Mouse (Mus musculus) intestine, postnatal 0 days (tissue): Measurements from ENCODE around the gene Tmem37. TPM values are rescaled to one million over a fixed set of nuclear protein-coding genes. Genes with fewer than 3 reads are reported as not detected.
A peak's percentile ranks its signal among the peaks of the same experiment; 100 is the strongest.

Source experiments
- ATAC-seq: fragments of 200-750 bp; cut with Nextera tagmentation; 2 replicates; pipeline ENCODE4 v1.8.0; 2017; ENCODE audit warnings: mild to moderate bottlenecking, moderate TSS enrichment, moderate library complexity
- H3K27ac ChIP-seq: fragments of 300-500 bp; sonication (generic); 2 replicates; pipeline ENCODE4 v1.5.1; 2014; ENCODE audit warnings: mild to moderate bottlenecking, low read depth, low read length, moderate library complexity
- H3K27me3 ChIP-seq: fragments of 300-500 bp; sonication (generic); replicated peaks from 2 replicates; pipeline ENCODE4 v1.6.1; 2014; ENCODE audit warnings: low read length, mixed read lengths; ENCODE audit not compliant: control insufficient read depth, insufficient read depth
- H3K36me3 ChIP-seq: fragments of 300-500 bp; sonication (generic); 2 replicates; pipeline ENCODE4 v1.6.1; 2014; ENCODE audit warnings: mild to moderate bottlenecking, moderate library complexity; ENCODE audit not compliant: control insufficient read depth, insufficient read depth
- H3K4me1 ChIP-seq: fragments of 300-500 bp; sonication (generic); replicated peaks from 2 replicates; pipeline ENCODE4 v1.6.1; 2014; ENCODE audit warnings: antibody characterized with exemption, low read length, mixed read lengths; ENCODE audit not compliant: control insufficient read depth, insufficient read depth
- H3K4me2 ChIP-seq: fragments of 300-500 bp; sonication (generic); replicated peaks from 2 replicates; pipeline ENCODE4 v1.6.1; 2014; ENCODE audit warnings: low read depth, mild to moderate bottlenecking, moderate library complexity
- H3K4me3 ChIP-seq: fragments of 300-500 bp; sonication (generic); 2 replicates; pipeline ENCODE4 v1.5.1; 2014; ENCODE audit warnings: low read depth, low read length
- H3K9ac ChIP-seq: fragments of 300-500 bp; sonication (generic); 2 replicates; pipeline ENCODE4 v1.6.1; 2014; ENCODE audit warnings: mild to moderate bottlenecking, low read depth, low read length
- H3K9me3 ChIP-seq: fragments of 300-500 bp; sonication (generic); 2 replicates; pipeline ENCODE4 v1.6.1; 2016; ENCODE audit warnings: mixed run types; ENCODE audit not compliant: control insufficient read depth
- CTCF ChIP-seq: sonication (generic); IDR thresholded peaks from 2 replicates; pipeline ENCODE4 v1.5.1; 2016; ENCODE audit warnings: low read depth, mild to moderate bottlenecking, control low read depth, antibody characterized with exemption, moderate library complexity
- WGBS: fragments of 180-500 bp; shearing (Covaris S2); extraction: QIAGEN DNeasy Blood & Tissue Kit; methylation state at CpG from one replicate; pipeline ENCODE4 v1.1.7; 2014; 5-methylcytosine and 5-hydroxymethylcytosine counted together
- polyA plus RNA-seq: library from polyadenylated mRNA; unstranded; fragments of >200 nt; fragmentation: Nextera tagmentation; extraction: Ambion mirVana; gene quantifications from 2 replicates; pipeline ENCODE4 v1.2.1, GENCODE M21; 2015

Tmem37 gene
- polyA plus RNA-seq, 1 experiment from 2014 or later = 673 TPM

DNA sequence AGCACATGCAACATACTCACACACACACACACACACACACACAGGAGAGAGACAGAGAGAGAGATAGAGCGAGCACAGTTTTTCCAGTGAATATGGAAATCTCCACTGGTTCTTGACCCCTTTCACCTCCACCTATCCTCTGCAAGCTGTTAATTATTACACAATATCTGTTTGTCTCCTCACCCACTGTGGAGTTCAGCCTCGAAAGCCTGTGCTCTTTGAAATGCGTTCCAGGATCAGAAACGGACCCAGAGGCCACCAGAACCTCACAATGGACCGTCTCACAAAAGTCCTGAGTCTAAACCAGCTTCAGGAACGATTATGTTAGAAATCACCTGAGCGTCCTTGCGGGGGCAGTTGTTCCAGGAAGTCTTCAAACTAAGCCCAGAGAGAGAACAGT is 7.7 kb downstream of the Tmem37 start:
- Histone ChIP-seq H3K36me3 (peaks cover 18% of the 10 kb centered on the region), H3K9me3 (no peaks in the 10 kb centered on the region), H3K27me3 (no peaks in the 10 kb centered on the region), H3K4me3 (no peak overlapping the region), H3K4me2 (peak overlapping the region; percentile 17; the same call in 1 of the 2 replicates), H3K27ac (peak overlapping the region; percentile 28; the same call in 1 of the 2 replicates), H3K4me1 (peaks cover 19% of the 10 kb centered on the region), H3K9ac (no peak overlapping the region)
- ATAC-seq = no peak
- TF ChIP-seq CTCF = no peak
- 39% methylated on average over 8 of the region's 8 CpGs for WGBS

DNA sequence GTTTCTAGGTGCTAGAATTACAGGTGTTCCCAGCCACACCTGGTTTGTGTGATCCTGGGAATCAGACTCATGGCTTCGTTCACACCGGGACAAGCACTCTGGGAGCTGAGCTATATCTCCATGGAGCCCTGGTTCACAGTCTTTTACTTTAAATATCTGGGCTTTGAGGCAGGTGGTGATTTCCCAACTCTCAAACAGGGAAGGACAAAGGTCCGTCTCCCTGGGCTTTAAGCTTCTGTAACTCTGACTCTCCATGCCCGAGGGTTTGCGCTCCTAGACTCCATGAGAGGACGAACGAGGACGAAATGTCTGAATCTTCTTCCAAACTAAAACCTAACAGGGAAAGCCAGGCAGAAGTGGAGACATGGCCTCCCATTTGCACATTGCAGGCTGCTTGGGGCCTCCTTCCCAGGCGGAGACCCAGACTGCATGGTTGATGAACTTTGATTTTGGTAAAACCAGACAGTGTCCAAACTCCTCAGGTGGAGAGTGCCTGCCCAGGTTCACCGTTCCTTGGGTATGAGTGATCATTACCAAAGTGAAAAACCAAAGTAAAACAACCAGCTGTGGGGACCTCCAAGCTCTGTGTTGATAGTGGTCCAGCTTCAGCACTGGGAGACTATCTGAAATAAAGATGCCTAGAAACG is 9.7 kb downstream of the Tmem37 start:
- no peak overlapping the region for H3K9ac ChIP-seq
- H3K4me3 ChIP-seq = no peak overlapping the region
- H3K4me1 ChIP-seq = peaks cover 14% of the 10 kb centered on the region
- H3K36me3 ChIP-seq = peaks cover 18% of the 10 kb centered on the region
- TF ChIP-seq CTCF = no peak
- peak overlapping the region; percentile 35; the same call in 1 of the 2 replicates for H3K27ac ChIP-seq
- no peaks in the 10 kb centered on the region for H3K27me3 ChIP-seq
- no peak overlapping the region for H3K4me2 ChIP-seq
- 57% methylated on average over 11 of the region's 11 CpGs for WGBS
- no peaks in the 10 kb centered on the region for H3K9me3 ChIP-seq
- ATAC-seq = peak; percentile 48

GRCm38 (mm10) chr1:120062231-120062630 is 11.6 kb downstream of the Tmem37 start:
- Histone ChIP-seq H3K9ac (no peak overlapping the region), H3K4me1 (peaks cover 14% of the 10 kb centered on the region), H3K36me3 (peaks cover 6% of the 10 kb centered on the region), H3K4me2 (no peak overlapping the region), H3K4me3 (no peak overlapping the region), H3K9me3 (no peaks in the 10 kb centered on the region), H3K27ac (no peak overlapping the region), H3K27me3 (no peaks in the 10 kb centered on the region)
- no peak for ATAC-seq
- TF ChIP-seq CTCF = no peak
- 94% methylated on average over 7 of the region's 7 CpGs for WGBS

GRCm38 (mm10) chr1:120060687-120061086 is 13.2 kb downstream of the Tmem37 start:
- Histone ChIP-seq H3K4me2 (no peak overlapping the region), H3K27me3 (no peaks in the 10 kb centered on the region), H3K9ac (no peak overlapping the region), H3K4me3 (no peak overlapping the region), H3K27ac (no peak overlapping the region), H3K4me1 (peaks cover 7% of the 10 kb centered on the region; the same call in 1 of the 2 replicates), H3K36me3 (no peaks in the 10 kb centered on the region; the same call in 1 of the 2 replicates), H3K9me3 (no peaks in the 10 kb centered on the region)
- ATAC-seq = no peak
- 69% methylated on average over 5 of the region's 5 CpGs for WGBS
- TF ChIP-seq CTCF = no peak

GRCm38 (mm10) chr1:120057674-120058430 is 16.0 kb downstream of the Tmem37 start:
- no peaks in the 10 kb centered on the region for H3K36me3 ChIP-seq
- no peak for ATAC-seq
- no peak for TF ChIP-seq CTCF
- no peaks in the 10 kb centered on the region for H3K9me3 ChIP-seq
- H3K4me1 ChIP-seq = no peaks in the 10 kb centered on the region
- no peak overlapping the region for H3K4me2 ChIP-seq
- H3K9ac ChIP-seq = no peak overlapping the region
- H3K4me3 ChIP-seq = no peak overlapping the region
- no peak overlapping the region for H3K27ac ChIP-seq
- WGBS = 62% methylated on average over 8 of the region's 8 CpGs
- H3K27me3 ChIP-seq = no peaks in the 10 kb centered on the region

GRCm38 (mm10) chr1:120057044-120057443 is 16.8 kb downstream of the Tmem37 start:
- Histone ChIP-seq H3K9me3 (no peaks in the 10 kb centered on the region), H3K4me1 (no peaks in the 10 kb centered on the region), H3K27me3 (no peaks in the 10 kb centered on the region), H3K36me3 (no peaks in the 10 kb centered on the region), H3K27ac (no peak overlapping the region), H3K4me3 (no peak overlapping the region), H3K9ac (no peak overlapping the region), H3K4me2 (no peak overlapping the region)
- WGBS = 50% methylated on average over 14 of the region's 14 CpGs
- ATAC-seq = no peak
- TF ChIP-seq CTCF = no peak
